Mouse (Mus musculus) midbrain, embryonic 12.5 days (tissue): Measurements from ENCODE around the gene Stmn3. TPM values are rescaled to one million over a fixed set of nuclear protein-coding genes. Genes with fewer than 3 reads are reported as not detected.
"Not testable (repeated sequence)": the region's sequence is repeated elsewhere in the genome, so short reads cannot be mapped to it uniquely, and the experiment has no call there.

ENCODE experiments used
- ATAC-seq: fragments of 200-750 bp; cut with Nextera tagmentation; 2 replicates; pipeline ENCODE4 v1.8.0; 2017; ENCODE audit warnings: low read depth, moderate TSS enrichment, moderate library complexity; ENCODE audit not compliant: low FRiP score
- H3K27ac ChIP-seq: fragments of 300-500 bp; sonication (generic); replicated peaks from 2 replicates; pipeline ENCODE4 v1.5.1; 2016; ENCODE audit warnings: mild to moderate bottlenecking
- H3K27me3 ChIP-seq: fragments of 300-500 bp; sonication (generic); 2 replicates; pipeline ENCODE4 v1.6.1; 2016; ENCODE audit warnings: mild to moderate bottlenecking
- H3K36me3 ChIP-seq: fragments of 300-500 bp; sonication (generic); 2 replicates; pipeline ENCODE4 v1.6.1; 2016
- H3K4me1 ChIP-seq: fragments of 300-500 bp; sonication (generic); 2 replicates; pipeline ENCODE4 v1.6.1; 2016
- H3K4me2 ChIP-seq: fragments of 300-500 bp; sonication (generic); replicated peaks from 2 replicates; pipeline ENCODE4 v1.6.1; 2016; ENCODE audit warnings: mild to moderate bottlenecking, moderate library complexity
- H3K4me3 ChIP-seq: fragments of 300-500 bp; sonication (generic); 2 replicates; pipeline ENCODE4 v1.5.1; 2016; ENCODE audit warnings: mild to moderate bottlenecking
- H3K9ac ChIP-seq: fragments of 300-500 bp; sonication (generic); replicated peaks from 2 replicates; pipeline ENCODE4 v1.6.1; 2016; ENCODE audit warnings: mild to moderate bottlenecking, moderate library complexity
- H3K9me3 ChIP-seq: fragments of 300-500 bp; sonication (generic); 2 replicates; pipeline ENCODE4 v1.6.1; 2016; ENCODE audit warnings: mild to moderate bottlenecking
- WGBS: fragments of 180-500 bp; shearing (Covaris S2); methylation state at CpG from one replicate; pipeline ENCODE4 v1.1.7; 2016; 5-methylcytosine and 5-hydroxymethylcytosine counted together
- polyA plus RNA-seq: library from polyadenylated mRNA; unstranded; fragments of >200 nt; fragmentation: Nextera tagmentation; extraction: Ambion mirVana; gene quantifications from 2 replicates; pipeline ENCODE4 v1.2.1, GENCODE M21; 2016

The Stmn3 gene
- polyA plus RNA-seq, 1 experiment from 2014 or later: 455 TPM

GRCm38 (mm10) chr2:181313344-181314079 is 788 bp downstream of the Stmn3 start:
- Histone ChIP-seq H3K9ac (peak overlapping the region; percentile 87), H3K4me1 (peaks cover 22% of the 10 kb centered on the region), H3K36me3 (peaks cover 7% of the 10 kb centered on the region), H3K27me3 (peaks cover 33% of the 10 kb centered on the region), H3K4me2 (peak overlapping the region; percentile 82), H3K9me3 (no peaks in the 10 kb centered on the region), H3K27ac (peak overlapping the region; percentile 93), H3K4me3 (peak overlapping the region; percentile 77)
- peak; percentile 79 for ATAC-seq
- WGBS: under 1% methylated on average over 35 of the region's 35 CpGs

GRCm38 (mm10) chr2:181313006-181313343 is 1.3 kb downstream of the Stmn3 start:
- ATAC-seq: no peak
- no peaks in the 10 kb centered on the region for H3K9me3 ChIP-seq
- peak overlapping the region; percentile 87 for H3K9ac ChIP-seq
- H3K27me3 ChIP-seq: peaks cover 38% of the 10 kb centered on the region
- peak overlapping the region; percentile 93 for H3K27ac ChIP-seq
- peaks cover 13% of the 10 kb centered on the region for H3K36me3 ChIP-seq
- peaks cover 22% of the 10 kb centered on the region for H3K4me1 ChIP-seq
- H3K4me3 ChIP-seq: peak overlapping the region; percentile 77
- WGBS: 12% methylated on average over 5 of the region's 5 CpGs
- peak overlapping the region; percentile 82 for H3K4me2 ChIP-seq

GRCm38 (mm10) chr2:181312435-181312834 is 1.9 kb downstream of the Stmn3 start:
- Histone ChIP-seq H3K4me3 (peak overlapping the region; percentile 77), H3K27ac (no peak overlapping the region), H3K36me3 (peaks cover 18% of the 10 kb centered on the region), H3K4me1 (peaks cover 22% of the 10 kb centered on the region), H3K27me3 (peaks cover 44% of the 10 kb centered on the region), H3K9ac (peak overlapping the region; percentile 87), H3K4me2 (peak overlapping the region; percentile 82), H3K9me3 (no peaks in the 10 kb centered on the region)
- 68% methylated on average over 3 of the region's 3 CpGs for WGBS
- ATAC-seq: no peak

- H3K27ac ChIP-seq: no peak overlapping the region
- 9% methylated on average over 30 of the region's 30 CpGs for WGBS
- H3K4me1 ChIP-seq: peaks cover 6% of the 10 kb centered on the region; the same call in 1 of the 2 replicates
- H3K9me3 ChIP-seq: no peaks in the 10 kb centered on the region
- no peak overlapping the region for H3K4me3 ChIP-seq
- H3K4me2 ChIP-seq: peak overlapping the region; percentile 19
- H3K27me3 ChIP-seq: peaks cover 41% of the 10 kb centered on the region
- H3K36me3 ChIP-seq: peaks cover 46% of the 10 kb centered on the region
- H3K9ac ChIP-seq: no peak overlapping the region
- ATAC-seq: peak; percentile 47
Measured at GRCm38 (mm10) chr2:181307144-181307804, 7.0 kb downstream of the Stmn3 start.

GRCm38 (mm10) chr2:181304944-181305343 is 9.4 kb downstream of the Stmn3 start:
- Histone ChIP-seq H3K27me3 (peaks cover 39% of the 10 kb centered on the region), H3K4me1 (peaks cover 6% of the 10 kb centered on the region; the same call in 1 of the 2 replicates), H3K27ac (no peak overlapping the region), H3K4me2 (no peak overlapping the region), H3K36me3 (peaks cover 65% of the 10 kb centered on the region), H3K9ac (no peak overlapping the region), H3K4me3 (no peak overlapping the region), H3K9me3 (no peaks in the 10 kb centered on the region)
- no peak for ATAC-seq
- 100% methylated on average over 1 of the region's 1 CpGs for WGBS

- H3K9ac ChIP-seq: no peak overlapping the region
- ATAC-seq: no peak
- no peak overlapping the region for H3K27ac ChIP-seq
- 0 out of 2 replicates have a peak, but pooled peaks cover 1% of the 10 kb centered on the region for H3K4me1 ChIP-seq
- no peak overlapping the region for H3K4me2 ChIP-seq
- no peak overlapping the region for H3K4me3 ChIP-seq
- WGBS: 42% methylated on average over 3 of the region's 3 CpGs
- no peaks in the 10 kb centered on the region for H3K9me3 ChIP-seq
- H3K27me3 ChIP-seq: peaks cover 19% of the 10 kb centered on the region
- H3K36me3 ChIP-seq: peaks cover 45% of the 10 kb centered on the region
Measured at GRCm38 (mm10) chr2:181302041-181302440, 12.3 kb downstream of the Stmn3 start.

- Histone ChIP-seq H3K9me3 (no peaks in the 10 kb centered on the region), H3K9ac (no peak overlapping the region), H3K4me2 (no peak overlapping the region), H3K4me1 (peaks cover 17% of the 10 kb centered on the region), H3K27ac (no peak overlapping the region), H3K4me3 (no peak overlapping the region), H3K36me3 (peaks cover 8% of the 10 kb centered on the region; the same call in 1 of the 2 replicates), H3K27me3 (no peaks in the 10 kb centered on the region)
- WGBS: 86% methylated on average over 1 of the region's 1 CpGs
- no peak for ATAC-seq
Measured at GRCm38 (mm10) chr2:181290937-181291336, 23.4 kb downstream of the Stmn3 start.

GRCm38 (mm10) chr2:181288691-181289090 is 25.6 kb downstream of the Stmn3 start:
- peak overlapping the region; percentile 58 for H3K9ac ChIP-seq
- H3K4me2 ChIP-seq: peak overlapping the region; percentile 67
- H3K36me3 ChIP-seq: peaks cover 9% of the 10 kb centered on the region
- H3K9me3 ChIP-seq: no peaks in the 10 kb centered on the region
- no peak for ATAC-seq
- 80% methylated on average over 3 of the region's 3 CpGs for WGBS
- H3K4me3 ChIP-seq: peak overlapping the region; percentile 64
- no peak overlapping the region for H3K27ac ChIP-seq
- H3K27me3 ChIP-seq: no peaks in the 10 kb centered on the region
- peaks cover 17% of the 10 kb centered on the region for H3K4me1 ChIP-seq

- Histone ChIP-seq H3K27ac (peak within 1 kb of the TSS; percentile 95), H3K9ac (peak within 1 kb of the TSS; percentile 77), H3K4me1 (peaks cover 17% of the 10 kb centered on the region), H3K4me3 (peak within 1 kb of the TSS; percentile 64), H3K4me2 (peak within 1 kb of the TSS; percentile 67), H3K36me3 (peaks cover 14% of the 10 kb centered on the region)
- not testable (repeated sequence) for H3K27me3 ChIP-seq, H3K9me3 ChIP-seq
- ATAC-seq: peak; percentile 94
- WGBS: 7% methylated on average over 31 of the region's 38 CpGs
Measured at GRCm38 (mm10) chr2:181287958-181288350, 26.3 kb downstream of the Stmn3 start, which contains the start of gene Gmeb2. Gene Gmeb2 (minus strand): TSS chr2:181288035.

GRCm38 (mm10) chr2:181287338-181287957 is 26.9 kb downstream of the Stmn3 start:
- Histone ChIP-seq H3K9ac (peak overlapping the region; percentile 77), H3K4me1 (peaks cover 17% of the 10 kb centered on the region), H3K4me2 (peak overlapping the region; percentile 61), H3K4me3 (peak overlapping the region; percentile 64), H3K36me3 (peaks cover 15% of the 10 kb centered on the region), H3K9me3 (no peaks in the 10 kb centered on the region), H3K27me3 (no peaks in the 10 kb centered on the region), H3K27ac (peak overlapping the region; percentile 95)
- WGBS: under 1% methylated on average over 44 of the region's 71 CpGs
- peak; percentile 88 for ATAC-seq

GRCm38 (mm10) chr2:181286629-181287337 is 27.5 kb downstream of the Stmn3 start:
- Histone ChIP-seq H3K27me3 (no peaks in the 10 kb centered on the region), H3K4me2 (peak overlapping the region; percentile 61), H3K27ac (peak overlapping the region; percentile 95), H3K36me3 (peaks cover 20% of the 10 kb centered on the region), H3K9me3 (no peaks in the 10 kb centered on the region), H3K9ac (peak overlapping the region; percentile 77), H3K4me1 (peaks cover 17% of the 10 kb centered on the region), H3K4me3 (peak overlapping the region; percentile 64)
- 64% methylated on average over 6 of the region's 6 CpGs for WGBS
- no peak for ATAC-seq
